Mouse (Mus musculus) thymus, adult 2 months (tissue): ENCODE measurements at regions not wholly inside any gene's neighbourhood (a gene's known extent, or its start where the extent isn't known, plus 50 kb on each side); places are given as distances from the start of the nearest gene placed in this dataset.

ENCODE experiments used
- CTCF ChIP-seq: fragments of 200-500 bp; IDR thresholded peaks from 2 replicates; pipeline ENCODE4 v1.5.1; 2012; ENCODE audit warnings: mild to moderate bottlenecking, control low read depth, low read length, moderate library complexity, borderline replicate concordance; ENCODE audit not compliant: control insufficient read depth, poor library complexity, insufficient read depth; ENCODE audit errors: extremely low read depth
- POLR2A ChIP-seq: fragments of 200-500 bp; IDR thresholded peaks from 2 replicates; pipeline ENCODE4 v1.6.1; 2012; ENCODE audit warnings: mild to moderate bottlenecking, low read length, control low read depth, moderate library complexity; ENCODE audit not compliant: control insufficient read depth, poor library complexity, insufficient read depth; ENCODE audit errors: extremely low read depth

GRCm38 (mm10) chr8:127995490-127995889, 362.9 kb upstream of the Nrp1 start:
- TF ChIP-seq CTCF (no peak), POLR2A (no peak)
